Mouse (Mus musculus) induced T-regulatory cell, adult 2 months (primary cell): ENCODE results near the gene Gm49601.

ENCODE experiments used
- DNase-seq: peaks from one replicate; pipeline ENCODE4 v3.0.0-alpha.2; 2012; ENCODE audit warnings: low read depth

Gm49601 gene

GRCm38 (mm10) chr16:18629390-18630231 lies 3.4 kb upstream of the Gm49601 start, which contains the start of gene Sept5:
Gene Sept5 (minus strand): TSS chr16:18629954.
- DNase-seq, result peak; percentile 60

- peak; percentile 25 for DNase-seq
Observed at GRCm38 (mm10) chr16:18628948-18629340, 2.7 kb upstream of the Gm49601 start.

- peak; percentile 7 for DNase-seq
Observed at GRCm38 (mm10) chr16:18628206-18628947, 2.1 kb upstream of the Gm49601 start.

GRCm38 (mm10) chr16:18627163-18627562 lies 936 bp upstream of the Gm49601 start:
- no peak for DNase-seq

- no peak for DNase-seq
Observed at GRCm38 (mm10) chr16:18625791-18626311, 376 bp downstream of the Gm49601 start.

GRCm38 (mm10) chr16:18625097-18625496 lies 1.1 kb downstream of the Gm49601 start:
- no peak for DNase-seq

GRCm38 (mm10) chr16:18624641-18625040 lies 1.6 kb downstream of the Gm49601 start:
- DNase-seq, result no peak

- DNase-seq, result no peak
Observed at GRCm38 (mm10) chr16:18623751-18624540, 2.3 kb downstream of the Gm49601 start.

- no peak for DNase-seq
Observed at GRCm38 (mm10) chr16:18622916-18623750, 3.1 kb downstream of the Gm49601 start.

GRCm38 (mm10) chr16:18622019-18622418 lies 4.2 kb downstream of the Gm49601 start, which contains the start of gene Gp1bb:
Gene Gp1bb (minus strand): TSS chr16:18622403.
- DNase-seq, result no peak

GRCm38 (mm10) chr16:18621362-18622001 lies 4.7 kb downstream of the Gm49601 start:
- no peak for DNase-seq

- no peak for DNase-seq
Observed at GRCm38 (mm10) chr16:18620601-18621361, 5.4 kb downstream of the Gm49601 start.

- no peak for DNase-seq
Observed at GRCm38 (mm10) chr16:18620201-18620600, 6.0 kb downstream of the Gm49601 start.

- DNase-seq, result no peak
Observed at GRCm38 (mm10) chr16:18619110-18619509, 7.1 kb downstream of the Gm49601 start.

GRCm38 (mm10) chr16:18618297-18618696 lies 7.9 kb downstream of the Gm49601 start:
- no peak for DNase-seq

- peak; percentile 91 for DNase-seq
Observed at GRCm38 (mm10) chr16:18617370-18618065, 8.7 kb downstream of the Gm49601 start.

GRCm38 (mm10) chr16:18613301-18613700 lies 12.9 kb downstream of the Gm49601 start:
- no peak for DNase-seq

- no peak for DNase-seq
Observed at GRCm38 (mm10) chr16:18611752-18612151, 14.5 kb downstream of the Gm49601 start.

GRCm38 (mm10) chr16:18609099-18609498 lies 17.1 kb downstream of the Gm49601 start:
- no peak for DNase-seq
